9 mouse cellular contexts compared by ENCODE assay signal in genomic region chr19:30549044-30549853, GRCm38 (mm10). TPM values are rescaled to one million over a fixed set of nuclear protein-coding genes. Genes with fewer than 3 reads are reported as not detected.
DNase-seq lines count a peak whose midpoint lies in the region; ATAC-seq and TF ChIP-seq lines count a peak whose summit lies in the region.
"Had no signal": no experiment of that assay in that cellular context is flagged by ENCODE, and none has a peak within 500 bp of the region (broad histone marks: within the 10 kb centered on the region; RNA-seq: fewer than 3 reads in every experiment).

Dkk1 (minus strand) TSS chr19:30549665.

- WGBS in midbrain, embryonic 12.5 days = under 1% methylated on average over 26 of the region's 26 CpGs

- TF ChIP-seq POLR2A in brain, embryonic 14.5 days (IDR thresholded peaks at IDR 0.05; ENCODE audit: borderline replicate concordance, extremely low read depth, insufficient read depth, insufficient read length, poor library complexity, severe bottlenecking) = no peak

- no peaks in the 10 kb centered on the region for H3K9me3 ChIP-seq in midbrain, embryonic 12.5 days

- H3K36me3 ChIP-seq in midbrain, embryonic 12.5 days = no peaks in the 10 kb centered on the region

- H3K9ac ChIP-seq in midbrain, embryonic 12.5 days (replicated peaks) = peak within 1 kb of the TSS; percentile 28; the same call in 1 of the 2 replicates

- H3K4me2 ChIP-seq in midbrain, embryonic 12.5 days (replicated peaks) = peak within 1 kb of the TSS; percentile 65

- no peak within 1 kb of the TSS for H3K27ac ChIP-seq in gastrocnemius, adult 2 months
- no peak within 1 kb of the TSS for H3K27ac ChIP-seq in midbrain, embryonic 12.5 days (replicated peaks)

- H3K4me1 ChIP-seq in midbrain, embryonic 12.5 days = peaks cover 22% of the 10 kb centered on the region

- H3K27me3 ChIP-seq in midbrain, embryonic 12.5 days = peaks cover 67% of the 10 kb centered on the region

- peak within 1 kb of the TSS; percentile 33 for H3K4me3 ChIP-seq in gastrocnemius, adult 2 months
- H3K4me3 ChIP-seq in midbrain, embryonic 12.5 days = peak within 1 kb of the TSS; percentile 45

- ATAC-seq in midbrain, embryonic 12.5 days (ENCODE audit: low FRiP score, low read depth) = peak; percentile 76

- DNase-seq in gastrocnemius, adult 2 months = peak; percentile 24
- no peak for DNase-seq in gastrocnemius, postnatal 36 days
- peak; percentile 82 for DNase-seq in brain, embryonic 14.5 days (ENCODE audit: low read depth)
- peak; percentile 34 for DNase-seq in heart, postnatal 4 days
- peak; percentile 76 to 85 for DNase-seq in kidney, postnatal 4 days
- DNase-seq in layer of hippocampus, adult 9-11 months = no peak
- DNase-seq in frontal cortex, postnatal 10 days (ENCODE audit: low spot score in 2 of 2) = no peak

- peak; percentile 27 for TF ChIP-seq CTCF in gastrocnemius, adult 2 months (IDR thresholded peaks at IDR 0.05)
- TF ChIP-seq CTCF in brain, embryonic 14.5 days (IDR thresholded peaks at IDR 0.05; ENCODE audit: borderline replicate concordance, extremely low read depth, insufficient read depth, insufficient read length) = peak; percentile 17; the same call in 1 of the 2 replicates

- intact Hi-C loops in gastrocnemius, adult 2 months (cut with DNase I) = no loop called here
- intact Hi-C loops in gastrocnemius, postnatal 36 days (cut with DNase I) = no loop called here

RNA-seq across cellular contexts. Expression of gene Dkk1, which starts in this region (rescaled TPM):
- not detected for total RNA-seq in gastrocnemius, adult 2 months (2021)
- not detected for total RNA-seq in gastrocnemius, postnatal 36 days (2021)
- 1.5 and 2.2 TPM in 2 replicates for polyA plus RNA-seq in brain, embryonic 14.5 days (2012; rRNA removed)
- total RNA-seq in heart, postnatal 4 days (2021) = not detected
- 5.2 and 5.5 TPM in 2 replicates for polyA plus RNA-seq in midbrain, embryonic 12.5 days (2016; fragmentation: Nextera tagmentation; extraction: Ambion mirVana)
- polyA plus RNA-seq: spleen, adult 2 months had no signal

Comparison
In these comparisons a context has a peak if more than half of its experiments do, and no peak if none do; other contexts are left out.
1. Peak in DNase-seq and H3K4me3 ChIP-seq in gastrocnemius, adult 2 months; RNA of the gene not detected or under 1 TPM.
2. Peak in DNase-seq in heart, postnatal 4 days; RNA of the gene not detected or under 1 TPM.
3. DNase-seq: peak in brain, embryonic 14.5 days (single experiment) and kidney, postnatal 4 days (2 of 2); none in gastrocnemius, postnatal 36 days (0 of 2), layer of hippocampus, adult 9-11 months (single experiment) and frontal cortex, postnatal 10 days (0 of 2).